Mouse (Mus musculus) lung, adult 2 months (tissue): ENCODE measurements around the gene Gm39115.

Experiments used
- CTCF ChIP-seq: fragments of 200-500 bp; IDR thresholded peaks from 2 replicates; pipeline ENCODE4 v1.5.1; 2011; ENCODE audit warnings: mild to moderate bottlenecking, low read length, control low read depth; ENCODE audit not compliant: insufficient read depth
- POLR2A ChIP-seq: fragments of 200-500 bp; IDR thresholded peaks from 2 replicates; pipeline ENCODE4 v1.6.1; 2011; ENCODE audit warnings: low read depth, mild to moderate bottlenecking, control low read depth, low read length, borderline replicate concordance; ENCODE audit errors: extremely low read depth

DNA sequence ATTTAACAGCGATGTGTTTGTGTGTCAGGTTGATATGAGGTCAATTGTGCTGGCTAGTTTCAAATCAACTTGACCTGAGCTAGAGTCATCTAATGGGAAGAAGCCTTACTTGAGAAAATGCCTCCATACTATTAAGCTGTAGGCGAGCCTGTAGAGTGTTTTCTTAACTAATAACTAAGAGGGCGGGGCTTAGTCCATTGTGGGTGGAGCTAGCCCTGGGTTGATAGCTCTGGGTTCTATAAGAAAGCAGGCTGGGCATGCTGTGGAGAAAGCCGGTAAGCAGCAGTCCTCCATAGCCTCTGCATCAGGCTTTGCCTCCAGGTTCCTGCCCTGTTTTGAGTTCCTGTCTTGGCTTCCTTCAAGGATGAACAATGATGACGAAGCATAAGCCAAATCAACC, 31.1 kb downstream of the Gm39115 start:
- TF ChIP-seq POLR2A (no peak), CTCF (no peak)
